Mouse (Mus musculus) ES-Bruce4 (cell line): ENCODE measurements around the gene Timm17b.

Experiments used
- CTCF ChIP-seq: IDR thresholded peaks from one replicate; pipeline ENCODE4 v1.8.1; 2011; ENCODE audit warnings: low read depth, low read length
- EP300 ChIP-seq: IDR thresholded peaks from 2 replicates; pipeline ENCODE4 v1.6.1; 2011; ENCODE audit warnings: low read depth, low read length; ENCODE audit not compliant: insufficient read depth
- POLR2A ChIP-seq: IDR thresholded peaks from one replicate; pipeline ENCODE4 v1.8.1; 2011; ENCODE audit warnings: low read length; ENCODE audit not compliant: insufficient read depth

DNA sequence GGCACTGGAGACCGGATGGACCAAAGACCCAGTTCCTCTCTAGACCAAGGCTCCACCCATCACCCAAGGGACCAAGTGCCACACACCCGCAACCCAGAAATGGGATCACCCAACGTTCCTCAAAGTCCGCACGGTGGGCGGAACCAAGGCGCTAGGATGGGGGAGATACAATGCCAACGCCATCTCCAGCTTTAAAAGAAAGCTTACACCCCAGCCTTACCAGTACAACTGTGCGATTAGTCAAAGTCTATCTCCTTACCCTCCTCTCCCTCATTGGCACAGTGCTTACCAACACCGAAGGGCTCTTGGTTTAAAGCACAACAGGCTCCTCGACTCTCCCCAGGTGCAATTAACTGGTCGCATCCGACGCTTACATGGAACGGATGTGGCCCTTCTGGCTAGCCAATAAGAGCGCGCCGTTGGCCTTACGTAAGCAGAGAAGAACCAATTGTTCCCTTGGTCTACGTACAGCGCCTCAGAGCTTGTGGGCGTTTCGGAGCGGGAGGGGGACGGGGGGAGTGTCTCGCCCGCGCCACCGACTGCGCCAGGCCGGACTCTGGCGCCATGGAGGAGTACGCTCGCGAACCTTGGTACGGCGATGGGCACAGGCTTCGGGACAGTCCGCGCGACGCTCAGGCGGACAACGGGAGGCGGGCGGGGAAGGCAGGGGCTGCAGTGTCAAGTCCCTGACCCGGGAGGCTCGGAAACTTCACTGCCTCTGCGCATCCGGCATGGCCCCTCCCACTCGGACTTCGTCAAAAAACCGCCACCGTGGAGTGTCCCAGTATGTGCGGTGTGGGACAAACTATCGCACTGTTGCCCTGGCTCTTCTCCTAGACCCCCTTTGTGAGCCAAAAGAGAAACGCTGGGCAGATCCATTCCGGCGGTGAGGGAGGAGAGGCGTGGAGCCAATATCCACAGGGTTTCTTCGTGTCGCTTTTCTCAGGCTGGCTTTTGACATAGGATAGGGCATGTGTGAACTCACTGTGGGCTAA, at the start of gene Timm17b, which contains the start of gene Pqbp1:
- TF ChIP-seq CTCF (no peak), POLR2A (no peak), EP300 (no peak)
